Mouse (Mus musculus) midbrain, embryonic 16.5 days (tissue): ENCODE measurements at regions not wholly inside any gene's neighbourhood (a gene's known extent, or its start where the extent isn't known, plus 50 kb on each side); places are given as distances from the start of the nearest gene placed in this dataset.

ENCODE experiments used
- ATAC-seq: fragments of 200-750 bp; cut with Nextera tagmentation; 2 replicates; pipeline ENCODE4 v1.8.0; 2017; ENCODE audit warnings: moderate TSS enrichment
- H3K27ac ChIP-seq: fragments of 300-500 bp; sonication (generic); 2 replicates; pipeline ENCODE4 v1.5.1; 2014; ENCODE audit warnings: mild to moderate bottlenecking, low read length, mixed read lengths
- H3K27me3 ChIP-seq: fragments of 300-500 bp; sonication (generic); 2 replicates; pipeline ENCODE4 v1.6.1; 2014; ENCODE audit warnings: low read depth, low read length, mixed read lengths; ENCODE audit not compliant: control insufficient read depth, insufficient read depth
- H3K36me3 ChIP-seq: fragments of 300-500 bp; sonication (generic); 2 replicates; pipeline ENCODE4 v1.6.1; 2014; ENCODE audit warnings: mild to moderate bottlenecking, low read length, moderate library complexity, mixed read lengths; ENCODE audit not compliant: control insufficient read depth, insufficient read depth
- H3K4me1 ChIP-seq: fragments of 300-500 bp; sonication (generic); 2 replicates; pipeline ENCODE4 v1.6.1; 2014; ENCODE audit warnings: mild to moderate bottlenecking, low read length, mixed read lengths; ENCODE audit not compliant: control insufficient read depth, insufficient read depth
- H3K4me2 ChIP-seq: fragments of 300-500 bp; sonication (generic); 2 replicates; pipeline ENCODE4 v1.6.1; 2014; ENCODE audit warnings: mild to moderate bottlenecking, low read length, mixed read lengths
- H3K4me3 ChIP-seq: fragments of 300-500 bp; sonication (generic); 2 replicates; pipeline ENCODE4 v1.5.1; 2014; ENCODE audit warnings: low read depth, mild to moderate bottlenecking, low read length, moderate library complexity, mixed read lengths
- H3K9ac ChIP-seq: fragments of 300-500 bp; sonication (generic); 2 replicates; pipeline ENCODE4 v1.6.1; 2014; ENCODE audit warnings: low read depth, low read length, mixed read lengths
- H3K9me3 ChIP-seq: fragments of 300-500 bp; sonication (generic); replicated peaks from 2 replicates; pipeline ENCODE4 v1.6.1; 2014; ENCODE audit warnings: mild to moderate bottlenecking, low read length, mixed read lengths; ENCODE audit not compliant: control insufficient read depth, poor library complexity, severe bottlenecking
- WGBS: fragments of 180-500 bp; shearing (Covaris S2); extraction: QIAGEN DNeasy Blood & Tissue Kit; methylation state at CpG from one replicate; pipeline ENCODE4 v1.1.7; 2014; 5-methylcytosine and 5-hydroxymethylcytosine counted together

- ATAC-seq, result no peak
- WGBS, result 70% methylated on average over 16 of the region's 17 CpGs
- no peak overlapping the region for H3K27ac ChIP-seq
- no peak overlapping the region for H3K4me2 ChIP-seq
- H3K36me3 ChIP-seq, result no peaks in the 10 kb centered on the region
- no peak overlapping the region for H3K4me3 ChIP-seq
- no peaks in the 10 kb centered on the region for H3K27me3 ChIP-seq
- 0 out of 2 replicates have a peak, but pooled peaks cover 4% of the 10 kb centered on the region for H3K9me3 ChIP-seq
- no peak overlapping the region for H3K9ac ChIP-seq
- H3K4me1 ChIP-seq, result no peaks in the 10 kb centered on the region
Observed at GRCm38 (mm10) chr5:116350761-116351160, 62.0 kb upstream of the Ccdc60 start.

DNA sequence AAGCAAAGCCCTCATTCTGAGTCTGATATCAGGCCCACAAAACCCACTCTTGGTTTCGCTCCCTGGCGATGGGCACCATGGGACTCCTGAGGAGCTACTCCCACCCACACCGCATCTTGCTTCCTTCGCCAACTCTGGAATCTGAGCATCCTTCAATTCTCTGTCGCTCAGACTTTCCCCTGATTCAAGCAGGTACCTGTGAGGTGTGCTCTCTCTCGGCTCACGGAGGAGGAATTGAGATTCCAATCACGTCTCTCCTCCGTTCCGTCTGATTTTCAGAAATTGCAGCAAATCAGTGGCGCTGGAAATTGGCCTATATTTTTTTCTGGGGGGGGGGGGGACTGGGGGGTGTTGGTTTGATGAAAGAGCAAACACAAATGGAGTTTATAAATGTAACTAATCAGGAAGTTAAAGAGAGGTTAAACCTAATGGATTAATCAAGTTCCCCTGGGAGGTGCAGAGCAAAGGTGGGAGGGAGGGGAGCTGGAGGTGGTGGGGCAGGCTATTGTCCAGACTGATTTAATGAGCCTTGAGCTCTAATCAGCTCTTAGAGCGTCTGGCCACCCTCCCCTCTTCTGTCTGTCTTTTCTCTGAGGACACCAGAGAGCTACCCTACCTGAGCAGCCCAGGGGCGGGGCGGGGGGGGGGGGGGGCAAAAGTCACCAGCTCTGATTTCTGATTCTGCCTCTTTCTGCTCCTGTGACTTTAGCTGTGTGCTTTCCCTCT, 53.6 kb upstream of the Ccdc60 start:
- H3K4me1 ChIP-seq, result peaks cover 10% of the 10 kb centered on the region
- ATAC-seq, result no peak
- 11% methylated on average over 14 of the region's 14 CpGs for WGBS
- H3K9me3 ChIP-seq, result no peaks in the 10 kb centered on the region
- no peaks in the 10 kb centered on the region for H3K27me3 ChIP-seq
- H3K4me2 ChIP-seq, result peak overlapping the region; percentile 30
- H3K4me3 ChIP-seq, result no peak overlapping the region
- peak overlapping the region; percentile 55 for H3K27ac ChIP-seq
- no peaks in the 10 kb centered on the region for H3K36me3 ChIP-seq
- H3K9ac ChIP-seq, result no peak overlapping the region

- WGBS, result 43% methylated on average over 8 of the region's 8 CpGs
- no peak for ATAC-seq
Observed at GRCm38 (mm10) chr5:116339501-116339900, 50.7 kb upstream of the Ccdc60 start.

More at GRCm38 (mm10) chr5:116339501-116339900, 50.7 kb upstream of the Ccdc60 start:
- Histone ChIP-seq H3K27me3 (no peaks in the 10 kb centered on the region), H3K9me3 (no peaks in the 10 kb centered on the region), H3K4me1 (peaks cover 13% of the 10 kb centered on the region), H3K9ac (no peak overlapping the region), H3K4me2 (no peak overlapping the region), H3K36me3 (no peaks in the 10 kb centered on the region), H3K4me3 (no peak overlapping the region), H3K27ac (no peak overlapping the region)
